Mouse (Mus musculus): ENCODE data around the gene Magi1. TPM values are rescaled to one million over a fixed set of nuclear protein-coding genes. Genes with fewer than 3 reads are reported as not detected.

Gene Magi1
- polyA plus RNA-seq, 1 experiment from 2014 or later = 7.0 TPM

DNA sequence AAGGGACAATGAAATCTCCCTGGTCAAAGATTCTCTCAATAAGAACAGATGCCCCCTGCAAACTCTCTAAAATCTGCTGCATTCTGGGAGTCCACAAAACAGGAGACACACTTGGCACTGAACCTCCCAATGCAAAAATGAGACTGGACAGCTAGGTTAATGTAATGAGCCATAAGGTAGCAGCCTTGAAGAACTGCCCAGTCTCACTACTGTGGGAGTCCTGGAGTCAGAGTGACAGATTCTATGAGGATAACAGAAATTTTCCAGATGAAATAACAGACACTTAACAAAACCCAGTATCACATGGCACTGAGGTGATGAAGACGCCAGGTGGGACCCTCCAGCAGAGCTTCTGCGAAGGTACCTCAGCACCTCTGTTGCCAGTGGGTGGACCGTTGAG, 393.7 kb downstream of the Magi1 start:
- Histone ChIP-seq H3K4me1 (ENCODE audit: insufficient read depth, low read length) (peaks cover 12% of the 10 kb centered on the region), H3K27me3 (ENCODE audit: insufficient read depth, low read length) (no peaks in the 10 kb centered on the region), H3K36me3 (ENCODE audit: insufficient read depth, low read length) (no peaks in the 10 kb centered on the region), H3K4me2 (replicated peaks; ENCODE audit: low read depth, low read length) (no peak overlapping the region), H3K9me3 (ENCODE audit: low read length) (no peaks in the 10 kb centered on the region), H3K9ac (replicated peaks; ENCODE audit: low read length) (no peak overlapping the region), H3K27ac (ENCODE audit: low read length) (no peak overlapping the region), H3K4me3 (ENCODE audit: low read length) (no peak overlapping the region)
- ATAC-seq (ENCODE audit: low FRiP score, low TSS enrichment) = no peak
- 90% methylated on average over 3 of the region's 3 CpGs for WGBS

DNA sequence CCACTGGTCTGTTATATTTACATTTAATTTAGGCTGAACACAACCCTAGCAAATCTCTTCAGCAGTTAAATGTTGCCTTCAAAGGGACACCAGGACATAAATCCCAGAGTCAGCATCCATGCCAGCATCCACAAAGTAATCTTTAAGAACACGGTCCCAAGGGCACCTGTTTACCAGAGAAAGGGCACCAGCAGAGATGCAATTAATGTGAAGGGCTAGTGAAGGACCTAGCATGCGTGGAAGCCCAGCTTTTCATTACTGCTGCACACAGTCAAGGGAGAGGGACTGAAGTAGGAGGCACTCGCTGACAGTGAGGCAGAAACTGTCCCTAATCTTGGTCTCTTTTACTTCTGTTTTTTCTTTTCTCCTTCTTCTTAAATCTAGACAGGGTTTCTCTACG, 406.4 kb downstream of the Magi1 start:
- Histone ChIP-seq H3K27ac (ENCODE audit: low read length) (no peak overlapping the region), H3K4me3 (ENCODE audit: low read length) (no peak overlapping the region), H3K36me3 (ENCODE audit: insufficient read depth, low read length) (no peaks in the 10 kb centered on the region), H3K4me2 (replicated peaks; ENCODE audit: low read depth, low read length) (no peak overlapping the region), H3K9ac (replicated peaks; ENCODE audit: low read length) (no peak overlapping the region), H3K9me3 (ENCODE audit: low read length) (no peaks in the 10 kb centered on the region), H3K27me3 (ENCODE audit: insufficient read depth, low read length) (no peaks in the 10 kb centered on the region), H3K4me1 (ENCODE audit: insufficient read depth, low read length) (no peaks in the 10 kb centered on the region)
- ATAC-seq (ENCODE audit: low FRiP score, low TSS enrichment) = peak; percentile 59; the same call in 1 of the 2 replicates
- WGBS = 50% methylated on average over 4 of the region's 4 CpGs

DNA sequence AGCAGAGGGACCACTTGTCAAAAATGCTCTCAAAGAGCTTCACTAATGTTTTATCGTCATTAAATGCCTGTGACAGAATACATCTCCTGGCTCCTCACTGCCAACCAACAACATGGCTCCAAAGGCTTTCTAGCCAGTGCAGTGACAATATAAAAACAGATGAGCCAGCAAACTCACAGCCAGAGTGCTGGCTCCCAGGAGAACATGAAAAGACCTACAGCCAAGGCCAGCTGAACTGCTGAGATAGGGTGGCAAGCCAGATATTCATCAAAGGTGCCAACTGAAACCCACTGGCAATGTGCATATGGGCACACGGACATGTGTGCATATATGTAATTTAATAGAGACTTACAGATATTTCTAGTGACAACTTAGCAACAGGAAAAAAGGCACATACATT, 408.8 kb downstream of the Magi1 start:
- no peak overlapping the region for H3K4me2 ChIP-seq (replicated peaks; ENCODE audit: low read depth, low read length)
- no peaks in the 10 kb centered on the region for H3K27me3 ChIP-seq (ENCODE audit: insufficient read depth, low read length)
- H3K9ac ChIP-seq (replicated peaks; ENCODE audit: low read length) = no peak overlapping the region
- H3K27ac ChIP-seq (ENCODE audit: low read length) = no peak overlapping the region
- H3K9me3 ChIP-seq (ENCODE audit: low read length) = no peaks in the 10 kb centered on the region
- H3K36me3 ChIP-seq (ENCODE audit: insufficient read depth, low read length) = no peaks in the 10 kb centered on the region
- 85% methylated on average over 2 of the region's 2 CpGs for WGBS
- no peak for ATAC-seq (ENCODE audit: low FRiP score, low TSS enrichment)
- H3K4me1 ChIP-seq (ENCODE audit: insufficient read depth, low read length) = no peaks in the 10 kb centered on the region
- H3K4me3 ChIP-seq (ENCODE audit: low read length) = no peak overlapping the region

DNA sequence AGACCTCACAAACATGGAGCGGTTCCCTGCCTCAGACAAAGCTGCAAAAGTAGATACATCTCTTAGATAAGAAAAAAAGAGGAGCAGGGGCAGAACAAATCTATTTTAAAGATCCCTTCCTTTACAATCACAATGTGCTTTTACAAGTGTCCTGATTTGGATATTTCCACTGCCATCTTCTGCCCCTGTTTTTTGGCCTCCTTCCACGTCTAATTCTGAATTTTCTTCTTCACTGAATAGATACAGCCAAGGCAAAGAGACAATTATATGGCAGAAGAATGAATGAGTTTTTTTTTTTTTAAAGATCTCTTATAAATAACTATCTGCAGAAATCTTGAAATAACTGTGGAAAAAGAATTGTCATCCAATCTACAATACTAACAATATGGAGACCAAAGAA, 409.3 kb downstream of the Magi1 start:
- Histone ChIP-seq H3K9ac (replicated peaks; ENCODE audit: low read length) (no peak overlapping the region), H3K27ac (ENCODE audit: low read length) (no peak overlapping the region), H3K27me3 (ENCODE audit: insufficient read depth, low read length) (no peaks in the 10 kb centered on the region), H3K4me1 (ENCODE audit: insufficient read depth, low read length) (no peaks in the 10 kb centered on the region), H3K36me3 (ENCODE audit: insufficient read depth, low read length) (no peaks in the 10 kb centered on the region), H3K4me2 (replicated peaks; ENCODE audit: low read depth, low read length) (no peak overlapping the region), H3K9me3 (ENCODE audit: low read length) (no peaks in the 10 kb centered on the region), H3K4me3 (ENCODE audit: low read length) (no peak overlapping the region)
- 87% methylated on average over 2 of the region's 2 CpGs for WGBS
- ATAC-seq (ENCODE audit: low FRiP score, low TSS enrichment) = no peak

DNA sequence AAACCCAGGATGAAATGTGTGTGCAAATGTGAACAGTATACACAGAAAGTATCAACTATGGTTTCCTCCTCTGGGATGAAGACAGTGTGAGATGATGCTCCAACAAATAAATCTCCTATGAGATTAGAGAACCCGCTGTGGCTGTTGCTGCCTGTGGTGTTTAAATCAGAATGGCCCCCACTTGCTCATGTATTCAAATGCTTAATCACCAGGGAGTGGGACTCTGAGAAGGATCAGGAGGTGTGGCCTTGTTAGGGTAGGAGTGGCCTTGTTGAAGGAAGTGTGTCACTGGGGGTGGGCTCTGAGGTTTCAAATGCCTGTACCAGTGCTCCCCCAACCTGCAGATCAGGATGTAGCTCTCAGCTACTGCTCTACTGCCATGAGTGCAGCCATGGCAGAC, 410.2 kb downstream of the Magi1 start:
- H3K9ac ChIP-seq (replicated peaks; ENCODE audit: low read length) = no peak overlapping the region
- no peaks in the 10 kb centered on the region for H3K9me3 ChIP-seq (ENCODE audit: low read length)
- no peak for ATAC-seq (ENCODE audit: low FRiP score, low TSS enrichment)
- no peaks in the 10 kb centered on the region for H3K36me3 ChIP-seq (ENCODE audit: insufficient read depth, low read length)
- H3K4me2 ChIP-seq (replicated peaks; ENCODE audit: low read depth, low read length) = no peak overlapping the region
- no peaks in the 10 kb centered on the region for H3K27me3 ChIP-seq (ENCODE audit: insufficient read depth, low read length)
- no peak overlapping the region for H3K27ac ChIP-seq (ENCODE audit: low read length)
- H3K4me1 ChIP-seq (ENCODE audit: insufficient read depth, low read length) = no peaks in the 10 kb centered on the region
- H3K4me3 ChIP-seq (ENCODE audit: low read length) = no peak overlapping the region
- 60% methylated on average over 1 of the region's 1 CpGs for WGBS

DNA sequence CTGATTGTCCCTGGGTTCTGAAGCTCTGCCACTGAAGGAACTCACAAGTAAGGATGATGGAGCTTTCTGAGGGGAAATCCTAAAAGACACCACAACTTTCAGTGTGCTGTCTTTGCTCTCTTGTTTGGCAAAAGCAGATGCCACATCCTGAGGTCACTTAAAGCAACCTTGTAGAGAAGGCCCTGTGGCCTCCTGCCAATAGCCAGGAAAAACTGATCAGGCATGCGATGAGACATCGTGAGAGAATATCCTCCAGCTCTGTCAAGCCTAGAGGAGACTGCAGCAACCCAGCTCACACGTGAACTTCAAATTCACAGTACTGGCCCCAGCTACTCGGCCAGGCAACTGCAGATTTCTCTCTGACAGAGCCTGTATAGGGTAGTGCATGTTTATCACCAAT, 412.2 kb downstream of the Magi1 start:
- no peaks in the 10 kb centered on the region for H3K4me1 ChIP-seq (ENCODE audit: insufficient read depth, low read length)
- no peak for ATAC-seq (ENCODE audit: low FRiP score, low TSS enrichment)
- no peak overlapping the region for H3K27ac ChIP-seq (ENCODE audit: low read length)
- no peak overlapping the region for H3K4me3 ChIP-seq (ENCODE audit: low read length)
- H3K4me2 ChIP-seq (replicated peaks; ENCODE audit: low read depth, low read length) = no peak overlapping the region
- H3K9ac ChIP-seq (replicated peaks; ENCODE audit: low read length) = no peak overlapping the region
- 55% methylated on average over 4 of the region's 4 CpGs for WGBS
- no peaks in the 10 kb centered on the region for H3K36me3 ChIP-seq (ENCODE audit: insufficient read depth, low read length)
- H3K27me3 ChIP-seq (ENCODE audit: insufficient read depth, low read length) = no peaks in the 10 kb centered on the region
- H3K9me3 ChIP-seq (ENCODE audit: low read length) = no peaks in the 10 kb centered on the region

DNA sequence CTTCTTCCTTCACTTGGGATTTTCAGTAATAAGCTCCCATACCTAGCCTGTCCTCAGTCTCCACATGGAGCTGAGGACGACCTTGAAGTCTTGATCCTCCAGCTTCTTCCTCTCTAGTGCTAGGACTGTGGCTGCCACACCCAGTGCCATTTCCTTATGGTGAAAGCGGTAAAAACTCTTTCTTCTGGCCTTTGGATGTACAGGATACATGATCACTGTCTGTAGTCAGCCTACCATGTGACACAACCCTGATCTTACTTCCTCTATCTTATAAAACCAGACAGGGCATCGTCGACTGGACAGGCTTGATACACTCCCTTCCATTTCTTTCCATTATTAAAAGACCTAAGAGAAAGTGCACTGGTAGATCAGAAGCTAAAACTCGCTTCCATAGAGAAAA, 413.7 kb downstream of the Magi1 start:
- WGBS = 69% methylated on average over 5 of the region's 5 CpGs
- no peaks in the 10 kb centered on the region for H3K27me3 ChIP-seq (ENCODE audit: insufficient read depth, low read length)

DNA sequence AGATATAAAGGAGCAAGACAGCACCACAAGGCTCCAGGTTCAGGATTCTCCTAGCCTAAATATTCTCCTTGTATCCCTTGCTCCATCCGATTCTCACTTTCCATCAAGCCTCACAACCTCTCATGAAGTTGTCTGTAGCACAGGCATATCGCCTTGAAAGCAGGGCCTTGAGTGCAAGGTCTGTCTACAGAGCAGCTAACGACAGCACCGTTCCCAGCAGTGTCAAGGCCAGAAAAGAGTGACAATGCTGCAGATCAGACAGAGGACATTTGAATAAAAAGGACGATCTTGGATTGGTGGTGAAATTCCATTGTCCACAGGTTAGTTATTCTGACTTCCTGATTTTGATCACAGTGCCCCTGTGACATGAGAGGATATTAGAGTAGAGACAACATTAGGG, 421.5 kb downstream of the Magi1 start:
- H3K27me3 ChIP-seq (ENCODE audit: insufficient read depth, low read length) = no peaks in the 10 kb centered on the region
- ATAC-seq (ENCODE audit: low FRiP score, low TSS enrichment) = no peak
- H3K4me3 ChIP-seq (ENCODE audit: low read length) = no peak overlapping the region
- no peak overlapping the region for H3K9ac ChIP-seq (replicated peaks; ENCODE audit: low read length)
- no peak overlapping the region for H3K4me2 ChIP-seq (replicated peaks; ENCODE audit: low read depth, low read length)
- no peaks in the 10 kb centered on the region for H3K4me1 ChIP-seq (ENCODE audit: insufficient read depth, low read length)
- H3K27ac ChIP-seq (ENCODE audit: low read length) = no peak overlapping the region
- no peaks in the 10 kb centered on the region for H3K9me3 ChIP-seq (ENCODE audit: low read length)
- H3K36me3 ChIP-seq (ENCODE audit: insufficient read depth, low read length) = no peaks in the 10 kb centered on the region
- 95% methylated on average over 5 of the region's 5 CpGs for WGBS

More for the DNA sequence above, 413.7 kb downstream of the Magi1 start:
- H3K9me3 ChIP-seq (ENCODE audit: low read length) = no peaks in the 10 kb centered on the region
- no peak overlapping the region for H3K9ac ChIP-seq (replicated peaks; ENCODE audit: low read length)
- H3K4me3 ChIP-seq (ENCODE audit: low read length) = no peak overlapping the region
- H3K36me3 ChIP-seq (ENCODE audit: insufficient read depth, low read length) = no peaks in the 10 kb centered on the region
- no peak for ATAC-seq (ENCODE audit: low FRiP score, low TSS enrichment)
- no peak overlapping the region for H3K27ac ChIP-seq (ENCODE audit: low read length)
- H3K4me2 ChIP-seq (replicated peaks; ENCODE audit: low read depth, low read length) = no peak overlapping the region
- no peaks in the 10 kb centered on the region for H3K4me1 ChIP-seq (ENCODE audit: insufficient read depth, low read length)

DNA sequence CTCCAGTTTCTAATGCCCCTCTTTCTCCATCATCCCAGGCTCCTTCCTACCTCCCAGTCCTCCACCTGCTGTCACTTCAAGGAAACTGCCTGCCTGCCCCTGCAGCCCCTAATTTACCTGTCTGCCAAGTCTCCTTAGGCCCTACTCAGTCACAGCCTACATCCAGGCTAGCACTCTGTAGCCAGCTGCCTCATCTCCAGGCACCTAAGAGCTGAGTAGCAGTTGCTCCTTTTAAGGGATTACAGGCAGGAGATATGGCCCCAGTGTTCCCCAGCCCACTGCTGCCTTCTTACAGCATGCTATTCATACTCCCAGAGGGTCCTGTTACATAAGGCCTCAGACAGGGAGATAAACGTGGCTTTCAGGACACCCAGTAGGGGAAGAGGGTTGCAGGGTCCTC, 426.9 kb downstream of the Magi1 start:
- WGBS = 35% methylated on average over 1 of the region's 1 CpGs
- H3K36me3 ChIP-seq (ENCODE audit: insufficient read depth, low read length) = no peaks in the 10 kb centered on the region
- H3K27me3 ChIP-seq (ENCODE audit: insufficient read depth, low read length) = no peaks in the 10 kb centered on the region
- H3K9me3 ChIP-seq (ENCODE audit: low read length) = no peaks in the 10 kb centered on the region
- H3K27ac ChIP-seq (ENCODE audit: low read length) = no peak overlapping the region
- peaks cover 11% of the 10 kb centered on the region; the same call in 1 of the 2 replicates for H3K4me1 ChIP-seq (ENCODE audit: insufficient read depth, low read length)
- H3K9ac ChIP-seq (replicated peaks; ENCODE audit: low read length) = no peak overlapping the region
- no peak overlapping the region for H3K4me2 ChIP-seq (replicated peaks; ENCODE audit: low read depth, low read length)
- H3K4me3 ChIP-seq (ENCODE audit: low read length) = no peak overlapping the region
- ATAC-seq (ENCODE audit: low FRiP score, low TSS enrichment) = no peak

DNA sequence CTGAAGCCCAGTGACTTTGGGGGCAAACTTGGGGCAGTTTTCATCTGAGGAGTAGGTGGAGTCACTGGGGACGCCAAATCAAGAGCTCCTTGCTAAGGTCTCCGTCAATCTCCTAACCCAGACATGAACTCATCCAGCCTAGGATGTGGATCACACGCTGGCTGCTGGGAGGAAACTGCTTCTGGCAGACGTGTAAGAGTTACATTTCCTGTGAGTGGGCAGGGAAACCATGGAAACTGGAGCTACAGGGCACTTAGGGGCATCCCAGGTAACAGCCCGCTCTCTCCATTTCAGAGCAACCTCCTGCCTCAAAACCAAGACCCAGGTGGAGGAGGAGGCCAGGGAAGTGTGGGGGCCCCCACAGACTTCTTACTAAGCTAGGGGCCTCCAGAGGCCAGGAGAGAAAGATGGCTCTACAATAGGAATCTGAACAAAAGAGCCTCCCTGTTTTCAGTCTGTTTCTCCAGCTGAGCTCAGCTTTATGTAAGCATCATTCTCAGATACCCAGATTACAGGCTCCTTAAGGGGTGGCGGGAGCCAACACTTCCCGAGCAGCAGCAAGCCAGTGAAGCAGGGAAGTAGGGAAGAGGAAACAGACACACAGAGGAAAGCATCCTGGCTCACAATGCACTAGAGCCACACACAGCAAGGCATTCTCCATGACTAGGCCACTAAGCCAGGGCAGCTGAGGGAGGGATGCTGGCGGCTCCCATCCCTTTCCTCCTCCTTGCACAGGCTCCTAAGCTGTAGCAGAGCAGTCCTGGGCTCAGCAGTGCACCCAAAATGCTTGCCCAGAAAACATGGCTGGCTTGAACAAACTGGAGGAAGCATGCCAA, 427.7 kb downstream of the Magi1 start:
- no peak for ATAC-seq (ENCODE audit: low FRiP score, low TSS enrichment)
- Histone ChIP-seq H3K9me3 (ENCODE audit: low read length) (no peaks in the 10 kb centered on the region), H3K27ac (ENCODE audit: low read length) (no peak overlapping the region), H3K36me3 (ENCODE audit: insufficient read depth, low read length) (no peaks in the 10 kb centered on the region), H3K4me1 (ENCODE audit: insufficient read depth, low read length) (peaks cover 11% of the 10 kb centered on the region; the same call in 1 of the 2 replicates), H3K9ac (replicated peaks; ENCODE audit: low read length) (no peak overlapping the region), H3K4me2 (replicated peaks; ENCODE audit: low read depth, low read length) (no peak overlapping the region), H3K4me3 (ENCODE audit: low read length) (no peak overlapping the region), H3K27me3 (ENCODE audit: insufficient read depth, low read length) (no peaks in the 10 kb centered on the region)
- WGBS = 32% methylated on average over 8 of the region's 8 CpGs

Data from kidney, embryonic 16.5 days (tissue).